ENCODE assay signal across 24 mouse cellular contexts in the genomic region with DNA sequence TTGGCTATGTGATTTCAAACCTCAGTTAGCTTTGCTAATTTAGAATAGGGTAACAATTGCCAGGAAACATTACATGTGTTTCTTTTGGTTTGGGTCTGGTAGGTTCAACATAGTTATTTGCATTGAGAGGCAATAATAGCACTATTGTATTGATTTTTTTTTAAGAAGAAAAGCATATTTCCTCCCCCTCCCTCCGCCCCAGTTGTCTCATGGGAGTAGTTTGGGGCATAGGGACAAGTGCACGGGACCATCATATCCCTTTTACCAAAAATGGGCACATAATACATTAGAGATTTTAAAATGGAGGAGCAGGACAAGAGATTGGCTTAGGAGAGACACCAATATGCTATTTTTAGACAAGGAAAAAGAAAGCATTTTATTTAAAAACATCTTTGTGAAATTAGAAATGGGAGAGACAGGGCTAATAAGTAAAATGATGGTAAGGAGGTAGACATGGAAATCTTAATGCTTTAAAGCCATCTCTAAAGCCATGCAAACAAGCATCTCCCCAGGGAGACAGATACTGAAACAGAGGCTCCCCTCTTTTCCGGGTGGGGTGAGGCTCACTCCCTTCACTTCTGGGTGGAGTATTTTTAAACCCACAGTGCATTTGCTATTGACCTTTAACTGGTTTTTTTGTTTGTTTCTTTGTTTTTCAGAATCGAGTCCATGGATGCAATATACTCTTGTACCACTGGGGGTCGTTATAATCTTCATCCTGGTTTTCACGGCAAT. TPM values are rescaled to one million over a fixed set of nuclear protein-coding genes. Genes with fewer than 3 reads are reported as not detected.
DNase-seq lines count a peak whose midpoint lies in the region; TF ChIP-seq lines count a peak whose summit lies in the region.
"Had no signal": no experiment of that assay in that cellular context is flagged by ENCODE, and none has a peak within 500 bp of the region (broad histone marks: within the 10 kb centered on the region; RNA-seq: fewer than 3 reads in every experiment).

No protein-coding gene starts in this region.

- TF ChIP-seq CTCF in layer of hippocampus, adult 2 months (conservative IDR thresholded peaks at IDR 0.05): peak; percentile 47
- TF ChIP-seq CTCF in spleen, adult 2 months (IDR thresholded peaks at IDR 0.05; ENCODE audit: extremely low read depth, insufficient read depth, insufficient read length, insufficient replicate concordance): no peak
- no peak for TF ChIP-seq CTCF in cortical plate, adult 2 months (IDR thresholded peaks at IDR 0.05; ENCODE audit: extremely low read depth, insufficient read depth, low read length)

- DNase-seq in layer of hippocampus, adult 2 months (ENCODE audit: low spot score in 2 of 2): no peak
- no peak for DNase-seq in layer of hippocampus, postnatal 14 days (ENCODE audit: low spot score in 2 of 2)
- peak; percentile 42 to 53 for DNase-seq in spleen, adult 2 months (ENCODE audit: low read depth in 1 of 2, low spot score in 2 of 2)
- no peak for DNase-seq in spleen, adult 12 weeks (ENCODE audit: low spot score)
- no peak for DNase-seq in cerebellum, postnatal 36 days
- DNase-seq in kidney, adult 18-20 months: no peak
- DNase-seq: adrenal gland, postnatal 25 days; cerebellum, adult 18-20 months; cerebellum, postnatal 10 days; gastrocnemius, postnatal 14 days; heart, postnatal 14 days; kidney, adult 8-10 months; kidney, postnatal 10 days; lung, adult 18-20 months; thymus, postnatal 14 days had no signal

- H3K27ac ChIP-seq in layer of hippocampus, adult 2 months: peak overlapping the region; percentile 73
- no peak overlapping the region; the same call in 1 of the 2 replicates for H3K27ac ChIP-seq in spleen, adult 2 months (ENCODE audit: insufficient read depth, low read length)
- peak overlapping the region; percentile 10; the same call in 1 of the 2 replicates for H3K27ac ChIP-seq in cortical plate, adult 2 months (ENCODE audit: insufficient read depth, low read length)
- H3K27ac ChIP-seq: forebrain, embryonic 13.5 days; hindbrain, embryonic 10.5 days; hindbrain, embryonic 15.5 days; intestine, embryonic 15.5 days; limb, embryonic 13.5 days; liver, embryonic 12.5 days; midbrain, embryonic 15.5 days had no signal

- no peak for TF ChIP-seq POLR2A in spleen, adult 2 months (IDR thresholded peaks at IDR 0.05; ENCODE audit: low read depth, low read length)
- no peak for TF ChIP-seq POLR2A in cortical plate, adult 2 months (IDR thresholded peaks at IDR 0.05; ENCODE audit: extremely low read depth, insufficient read depth, low read length)

- H3K36me3 ChIP-seq in spleen, adult 2 months (ENCODE audit: control insufficient read depth, insufficient read depth, low read length): peaks cover 10% of the 10 kb centered on the region
- H3K36me3 ChIP-seq: hindbrain, embryonic 10.5 days; hindbrain, embryonic 15.5 days; intestine, embryonic 15.5 days; limb, embryonic 13.5 days; liver, embryonic 12.5 days; midbrain, embryonic 15.5 days had no signal

- no peak overlapping the region for H3K4me3 ChIP-seq in layer of hippocampus, adult 2 months
- no peak overlapping the region for H3K4me3 ChIP-seq in spleen, adult 2 months (ENCODE audit: extremely low read depth, insufficient read depth, insufficient read length)
- H3K4me3 ChIP-seq in cortical plate, adult 2 months (ENCODE audit: insufficient read depth, low read length): no peak overlapping the region
- H3K4me3 ChIP-seq: forebrain, embryonic 13.5 days; hindbrain, embryonic 10.5 days; hindbrain, embryonic 15.5 days; intestine, embryonic 15.5 days; limb, embryonic 13.5 days; liver, embryonic 12.5 days; midbrain, embryonic 15.5 days had no signal

- H3K27me3 ChIP-seq in spleen, adult 2 months (ENCODE audit: control insufficient read depth, insufficient read depth, low read length): no peaks in the 10 kb centered on the region
- H3K27me3 ChIP-seq: forebrain, embryonic 13.5 days; hindbrain, embryonic 15.5 days; intestine, embryonic 15.5 days; limb, embryonic 13.5 days; liver, embryonic 12.5 days; midbrain, embryonic 15.5 days had no signal

- 45% methylated on average over 6 of the region's 6 CpGs for WGBS in spleen, adult 2 months

- peaks cover 27% of the 10 kb centered on the region for H3K4me1 ChIP-seq in spleen, adult 2 months (ENCODE audit: control insufficient read depth, insufficient read depth, insufficient read length)
- peaks cover 7% of the 10 kb centered on the region for H3K4me1 ChIP-seq in cortical plate, adult 2 months (ENCODE audit: control insufficient read depth, insufficient read depth, low read length)
- H3K4me1 ChIP-seq: forebrain, embryonic 13.5 days; hindbrain, embryonic 10.5 days; hindbrain, embryonic 15.5 days; intestine, embryonic 15.5 days; limb, embryonic 13.5 days; midbrain, embryonic 15.5 days had no signal

RNA-seq across cellular contexts. Expression of a gene that starts 20.5 kb away (rescaled TPM):
- total RNA-seq in layer of hippocampus, adult 2 months (2021): under 1 TPM; 0.10 TPM
- under 1 TPM in 1 of 2 experiments, not detected in 1; 0.31 TPM for total RNA-seq in layer of hippocampus, postnatal 14 days (2021)
- 3.7 and 4.5 TPM in 2 replicates for polyA plus RNA-seq in spleen, adult 2 months (2012; rRNA removed)
- polyA plus RNA-seq in cortical plate, adult 2 months (2012; rRNA removed): 0.21 and 0.23 TPM in 2 replicates
- total RNA-seq: adrenal gland, postnatal 25 days; gastrocnemius, postnatal 14 days; granulocyte monocyte progenitor cell, adult 5-6 weeks had no signal

RNA-seq across cellular contexts. Expression of a gene that starts 52.0 kb away (rescaled TPM):
- 1 to 10 TPM; 1.9 to 2.1 TPM for total RNA-seq in layer of hippocampus, adult 2 months (2021)
- total RNA-seq in layer of hippocampus, postnatal 14 days (2021): 1 to 10 TPM; 2.5 TPM
- polyA plus RNA-seq in spleen, adult 2 months (2012; rRNA removed): 8.4 and 10.9 TPM in 2 replicates
- 2.4 and 2.7 TPM in 2 replicates for polyA plus RNA-seq in cortical plate, adult 2 months (2012; rRNA removed)

Comparison
In these comparisons a context has a peak if more than half of its experiments do, and no peak if none do; other contexts are left out.
1. DNase-seq: peak in spleen, adult 2 months (2 of 2); none in layer of hippocampus, adult 2 months (0 of 2), layer of hippocampus, postnatal 14 days (0 of 2), spleen, adult 12 weeks (single experiment), cerebellum, postnatal 36 days (0 of 2) and kidney, adult 18-20 months (single experiment).